Mouse (Mus musculus): Measurements from ENCODE around the gene Cdc25a. TPM values are rescaled to one million over a fixed set of nuclear protein-coding genes. Genes with fewer than 3 reads are reported as not detected.
A peak's percentile ranks its signal among the peaks of the same experiment; 100 is the strongest.

The Cdc25a gene
- 1 to 10 TPM; 4.6 to 4.9 TPM for total RNA-seq (2021)
- long read RNA-seq, transcript Cdc25a-201 (15 exons, 3,632 nt), result major isoform, 9 of 13 reads
- long read RNA-seq, partial matches to known transcripts, result 1 of 13 reads
- long read RNA-seq, other reads (novel, unspliced or antisense), result 3 of 13 reads

DNA sequence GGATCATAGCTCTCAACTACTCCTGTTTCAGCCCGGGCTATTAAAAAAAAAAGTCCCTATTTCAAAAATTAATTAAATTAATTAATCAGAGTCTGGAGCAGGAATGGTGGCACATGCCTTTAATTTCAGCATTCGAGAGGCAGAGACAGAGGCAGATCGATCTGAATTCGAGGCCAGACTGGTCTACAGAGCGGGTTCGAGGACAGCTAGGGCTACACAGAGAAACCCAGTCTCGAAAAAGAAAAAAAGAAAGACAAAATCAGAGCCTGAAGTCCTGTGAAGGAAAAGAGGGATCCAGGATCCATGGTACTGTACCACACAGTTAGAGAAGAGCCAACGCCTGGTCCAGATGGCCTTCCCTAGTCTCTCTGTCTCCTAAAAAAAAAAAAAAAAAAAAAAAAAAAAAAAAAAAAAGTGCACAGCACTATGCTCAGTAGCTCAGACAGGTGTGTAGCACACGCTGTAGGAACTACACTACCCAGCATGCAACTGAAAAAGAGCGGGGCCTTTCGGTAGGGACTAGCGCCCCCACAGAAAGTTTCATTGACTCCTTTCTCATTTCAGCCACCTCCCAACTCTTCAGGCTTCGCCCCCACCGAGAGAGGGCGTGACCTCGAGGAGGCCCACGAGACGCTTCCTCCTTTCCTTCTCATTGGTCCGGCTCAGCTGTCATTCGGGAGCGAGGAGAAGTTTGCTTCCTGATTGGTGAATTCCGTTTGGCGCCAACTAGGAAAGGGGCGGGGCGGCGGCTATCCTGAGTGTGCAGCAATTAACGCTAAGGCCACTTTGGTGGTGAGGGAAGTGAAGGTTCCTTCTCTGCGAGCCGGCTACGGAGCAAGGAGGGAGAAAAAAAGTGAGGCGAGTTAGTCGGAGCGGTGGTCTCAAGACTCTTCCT lies at the start of gene Cdc25a:
Gene Cdc25a (plus strand): TSS at position 783 of the 895 bp plus-strand sequence.
- DNase-seq (ENCODE audit: low spot score in 2 of 2), result peak; percentile 93 to 98

DNA sequence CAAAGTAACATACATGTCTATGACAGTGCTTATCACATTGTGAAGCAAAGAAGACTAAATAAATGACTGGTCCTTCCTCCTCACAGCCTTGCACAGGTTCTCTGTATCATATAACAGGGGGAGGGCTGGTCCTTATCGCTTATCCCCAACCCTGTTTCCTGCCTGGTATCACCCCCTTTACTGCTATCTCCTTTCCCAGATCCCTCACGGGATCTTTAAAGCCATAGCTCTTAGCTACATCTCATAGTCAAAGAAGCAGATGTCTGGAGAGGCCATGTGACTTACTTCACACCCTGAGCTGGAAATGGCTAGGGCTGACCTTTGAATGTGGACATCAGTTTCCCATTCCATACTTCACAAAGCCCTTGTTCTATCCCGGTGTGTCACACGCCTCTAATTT lies 49.6 kb upstream of the Cdc25a start:
- no peak for DNase-seq (ENCODE audit: low spot score in 2 of 2)

- DNase-seq (ENCODE audit: low spot score in 2 of 2), result no peak
Measured at GRCm38 (mm10) chr9:109826181-109826580, 49.2 kb upstream of the Cdc25a start.

GRCm38 (mm10) chr9:109832391-109833087 lies 42.8 kb upstream of the Cdc25a start, which contains the start of gene Nme6:
TSS of gene Nme6 (plus strand) at chr9:109832749.
- DNase-seq (ENCODE audit: low spot score in 2 of 2), result peak; percentile 76 to 89

DNA sequence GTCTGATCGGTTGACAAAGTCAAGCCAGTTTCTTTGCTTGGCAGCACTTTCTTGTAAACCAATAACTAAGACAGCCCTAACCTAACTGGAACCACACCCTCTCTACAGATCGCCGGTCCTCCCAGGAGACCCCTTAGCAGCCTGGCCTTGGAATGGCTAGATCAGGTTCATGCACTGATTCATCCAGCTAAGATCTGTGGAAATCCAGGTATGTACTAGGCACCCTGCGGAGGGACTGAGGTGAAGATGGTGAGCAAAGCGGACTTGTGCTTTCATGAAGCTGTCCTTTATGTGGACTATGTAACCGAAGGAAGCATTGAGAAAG lies 42.3 kb upstream of the Cdc25a start:
- DNase-seq (ENCODE audit: low spot score in 2 of 2), result no peak

DNA sequence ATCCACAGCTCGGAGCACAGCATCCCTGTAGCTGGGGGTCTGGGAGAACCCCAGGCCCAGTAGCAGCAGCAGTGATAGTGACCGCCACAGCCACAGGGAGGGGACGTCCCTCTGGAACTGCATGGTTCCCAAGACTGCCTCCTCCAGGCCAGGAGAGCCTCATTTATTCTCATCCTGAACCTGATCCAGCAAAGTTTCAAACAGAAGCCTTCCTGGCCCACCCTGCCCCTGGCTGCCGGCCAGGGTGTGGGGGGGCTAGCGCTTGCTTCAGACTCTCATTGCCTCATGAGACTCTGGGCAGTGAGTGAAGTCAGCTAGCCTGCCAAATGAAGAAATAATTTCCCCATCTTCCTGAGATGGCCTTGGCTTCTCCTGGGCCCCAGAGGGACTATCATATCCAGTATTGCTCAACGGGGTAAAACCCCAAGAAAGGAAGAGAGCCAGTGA lies 26.0 kb upstream of the Cdc25a start, which contains the start of gene Camp:
Gene Camp (minus strand): TSS at position 306 of the 447 bp plus-strand sequence.
- no peak for DNase-seq (ENCODE audit: low spot score in 2 of 2)

GRCm38 (mm10) chr9:109850099-109850498 lies 25.3 kb upstream of the Cdc25a start:
- DNase-seq (ENCODE audit: low spot score in 2 of 2), result no peak

GRCm38 (mm10) chr9:109854341-109854740 lies 21.0 kb upstream of the Cdc25a start:
- DNase-seq (ENCODE audit: low spot score in 2 of 2), result no peak

DNA sequence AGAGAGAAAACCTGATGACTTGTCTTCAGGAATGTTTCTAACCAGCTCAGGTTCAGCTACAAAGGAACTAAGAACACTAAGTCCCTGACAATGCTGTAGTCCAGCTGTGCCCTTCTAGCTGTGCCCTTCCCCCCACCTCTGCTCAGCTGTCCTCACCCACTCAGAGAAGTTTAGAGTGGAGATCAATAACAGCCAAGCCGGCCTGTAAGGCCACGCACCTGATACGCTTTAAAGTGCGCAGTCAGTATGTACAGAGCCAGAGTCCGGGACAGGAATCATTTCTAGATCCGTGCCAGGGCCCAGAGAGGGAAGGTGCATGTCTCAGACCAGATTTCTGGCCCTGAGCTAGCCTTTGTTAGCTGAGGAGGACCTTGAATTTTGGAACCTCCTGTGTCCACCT lies 19.4 kb upstream of the Cdc25a start:
- DNase-seq (ENCODE audit: low spot score in 2 of 2), result no peak

DNA sequence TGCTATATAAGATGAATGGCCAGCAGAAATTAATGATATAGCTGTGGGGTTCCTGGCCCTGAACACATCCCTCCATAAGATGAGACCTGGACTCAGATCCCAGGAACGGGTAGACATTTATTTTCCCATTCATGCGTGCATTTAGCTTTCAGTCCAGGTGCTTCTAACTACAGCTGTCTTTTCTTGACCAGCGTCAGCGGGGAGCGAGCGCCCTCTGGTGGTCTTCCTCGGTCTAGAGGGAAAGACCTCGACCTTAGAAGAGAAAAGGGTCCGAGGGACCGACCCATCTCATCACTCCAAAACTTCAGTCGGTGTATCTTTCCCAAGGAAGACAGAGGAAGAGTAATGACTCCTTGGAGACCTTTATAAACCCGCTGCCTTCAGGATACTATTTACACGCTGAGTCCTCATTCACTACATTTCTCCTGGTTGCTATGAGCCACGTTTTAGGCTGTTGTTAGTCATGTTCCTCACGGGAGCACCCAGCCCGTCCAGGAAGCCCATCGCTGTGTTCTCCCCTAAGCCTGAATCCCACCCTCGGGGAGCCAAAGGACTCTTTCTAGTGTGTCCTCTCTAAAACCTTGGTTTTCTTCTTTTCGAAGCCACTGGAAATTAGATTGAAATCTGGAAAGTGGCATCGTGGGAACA lies 12.9 kb upstream of the Cdc25a start:
- DNase-seq (ENCODE audit: low spot score in 2 of 2), result peak; percentile 50 to 75

DNA sequence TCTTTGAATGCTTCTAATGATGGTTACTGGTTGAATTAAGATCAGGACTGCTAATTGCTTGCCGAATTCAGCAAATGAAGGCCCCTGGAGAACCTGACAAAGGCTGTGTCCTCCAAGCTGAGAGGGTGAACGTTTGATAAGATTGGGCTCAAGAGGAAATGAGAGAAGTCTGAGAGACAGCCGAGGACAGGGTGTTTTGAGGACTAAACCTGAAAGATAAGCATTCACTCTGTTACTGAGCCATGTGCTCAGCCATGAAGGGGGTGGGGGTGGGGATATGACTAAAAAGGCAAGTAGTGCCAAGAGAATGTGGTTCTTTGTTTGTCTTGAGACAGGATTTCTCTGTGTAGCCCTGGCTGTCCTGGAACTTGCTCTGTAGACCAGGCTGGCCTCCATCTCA lies 12.3 kb upstream of the Cdc25a start:
- DNase-seq (ENCODE audit: low spot score in 2 of 2), result no peak

DNA sequence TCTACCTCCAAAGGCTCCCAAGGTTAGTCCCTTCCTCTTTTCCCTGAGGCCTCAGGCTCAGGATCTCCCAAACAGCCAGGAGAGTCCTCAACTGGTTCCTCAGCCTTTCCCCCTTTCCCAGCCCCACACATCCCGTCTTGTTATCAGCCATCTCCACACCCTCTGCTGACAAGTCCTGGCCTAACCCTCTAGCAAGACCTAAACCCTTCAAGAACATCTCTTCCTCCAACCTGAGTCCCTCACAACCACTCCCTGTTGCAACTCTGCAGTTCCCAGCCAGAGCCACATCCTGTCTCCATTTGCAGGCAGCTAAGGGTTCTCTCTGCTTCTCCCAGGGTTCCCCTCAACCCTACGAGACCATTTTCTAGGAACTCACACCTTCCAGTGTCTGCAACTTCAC lies 9.2 kb upstream of the Cdc25a start:
- no peak for DNase-seq (ENCODE audit: low spot score in 2 of 2)

GRCm38 (mm10) chr9:109870983-109871572 lies 4.3 kb upstream of the Cdc25a start:
- DNase-seq (ENCODE audit: low spot score in 2 of 2), result no peak

DNA sequence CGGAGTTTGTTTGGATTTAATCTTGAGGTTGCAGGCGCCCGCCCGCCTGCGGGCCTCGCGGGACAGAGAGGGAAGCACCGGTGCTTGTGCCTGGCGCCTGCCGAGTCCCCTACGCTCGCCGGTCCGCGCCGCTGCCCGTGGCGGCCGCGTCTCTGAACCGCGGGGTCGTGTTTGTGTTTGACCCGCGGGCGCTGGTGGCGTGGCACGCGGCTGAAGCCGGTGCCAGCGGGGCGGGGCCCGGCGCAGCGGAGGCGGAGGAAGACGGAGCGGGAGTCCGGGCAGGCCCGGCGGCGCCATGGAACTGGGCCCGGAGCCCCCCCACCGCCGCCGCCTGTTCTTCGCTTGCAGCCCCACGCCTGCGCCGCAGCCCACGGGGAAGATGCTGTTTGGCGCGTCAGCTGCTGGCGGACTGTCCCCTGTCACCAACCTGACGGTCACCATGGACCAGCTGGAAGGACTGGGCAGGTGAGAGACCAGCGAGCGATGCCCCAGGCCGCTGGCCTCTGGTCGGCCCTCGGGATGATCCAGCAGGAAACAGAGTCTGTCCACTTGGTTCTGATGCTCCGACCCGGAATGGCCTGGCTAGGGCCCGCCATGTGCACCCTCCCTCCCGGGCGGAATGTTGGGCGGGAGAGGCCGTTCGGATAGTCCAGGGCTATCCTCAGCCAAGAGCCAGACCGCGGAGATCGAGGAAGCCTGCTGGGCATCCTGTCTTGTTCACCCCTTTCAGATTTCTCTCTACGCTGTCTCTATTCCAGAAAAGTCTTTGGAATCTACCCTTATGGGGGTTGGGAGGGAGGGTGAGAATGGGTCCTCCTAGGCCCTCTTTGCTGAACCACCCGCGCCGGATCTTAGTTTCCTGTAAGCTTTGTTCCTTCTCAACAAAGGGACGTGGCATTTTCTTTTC lies 569 bp downstream of the Cdc25a start:
- peak in 1 of 2 experiments; percentile 25 for DNase-seq (ENCODE audit: low spot score in 2 of 2)

GRCm38 (mm10) chr9:109876756-109877155 lies 1.4 kb downstream of the Cdc25a start:
- no peak for DNase-seq (ENCODE audit: low spot score in 2 of 2)

DNA sequence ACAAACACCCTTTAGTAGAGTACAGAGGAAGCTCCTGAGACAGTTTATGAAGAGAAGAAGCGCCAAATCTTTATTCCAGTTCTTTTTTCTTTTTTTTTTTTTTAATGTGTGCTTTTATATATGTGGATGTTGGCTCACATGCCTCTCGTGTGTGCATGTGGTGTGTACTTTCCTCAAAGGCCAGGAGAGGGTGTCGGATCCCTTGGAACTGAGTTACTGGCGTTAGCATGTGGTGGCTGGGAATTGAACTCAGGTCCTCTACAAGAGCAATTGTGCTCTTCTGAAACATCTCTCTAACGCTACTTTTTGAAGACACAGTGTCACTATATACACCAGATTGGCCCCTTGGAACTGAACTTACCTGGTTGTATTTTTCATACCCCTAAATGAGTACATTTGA lies 2.3 kb downstream of the Cdc25a start:
- DNase-seq (ENCODE audit: low spot score in 2 of 2), result no peak

DNA sequence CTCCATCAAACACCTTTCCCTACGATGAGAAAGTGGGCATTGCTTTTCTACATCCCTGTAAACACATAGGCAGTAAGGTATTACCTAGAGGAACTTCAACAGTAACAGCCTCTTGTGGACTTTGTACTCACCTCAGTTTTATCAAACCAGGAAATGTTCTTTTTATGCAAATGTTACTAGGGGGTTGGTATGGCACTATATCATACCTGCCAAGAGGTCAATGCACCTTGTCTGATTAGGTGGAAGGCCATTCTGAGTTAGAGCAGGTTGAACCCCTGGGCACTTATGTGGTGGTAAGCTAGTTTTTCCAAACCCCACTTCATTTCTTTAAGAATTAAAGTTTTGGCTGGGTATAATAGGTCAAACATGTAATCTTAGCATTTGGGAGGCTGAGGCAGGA lies 3.9 kb downstream of the Cdc25a start:
- no peak for DNase-seq (ENCODE audit: low spot score in 2 of 2)

- no peak for DNase-seq (ENCODE audit: low spot score in 2 of 2)
Measured at GRCm38 (mm10) chr9:109886259-109886658, 10.9 kb downstream of the Cdc25a start.

- no peak for DNase-seq (ENCODE audit: low spot score in 2 of 2)
Measured at GRCm38 (mm10) chr9:109887321-109887720, 11.9 kb downstream of the Cdc25a start.

DNA sequence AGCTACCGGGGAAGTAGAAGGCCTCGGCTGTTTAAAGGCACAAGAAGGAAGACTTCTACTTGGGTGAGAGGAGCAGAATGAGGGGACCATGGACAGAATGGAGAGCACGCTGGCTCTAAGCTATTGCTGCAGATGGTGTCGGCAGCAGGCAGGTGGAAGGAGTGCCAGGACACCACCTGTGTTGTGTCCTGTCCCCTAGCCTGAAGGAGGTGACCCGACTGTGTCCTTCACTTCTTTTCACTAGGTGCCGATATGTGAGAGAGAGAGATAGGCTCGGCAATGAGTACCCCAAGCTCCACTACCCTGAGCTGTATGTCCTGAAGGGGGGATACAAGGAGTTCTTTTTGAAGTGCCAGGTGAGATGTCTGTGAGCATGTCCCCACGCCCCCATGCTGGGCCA lies 16.1 kb downstream of the Cdc25a start:
- no peak for DNase-seq (ENCODE audit: low spot score in 2 of 2)

Measured in layer of hippocampus, adult 18-20 months (tissue).